Mouse (Mus musculus) layer of hippocampus, postnatal 10 days (tissue): ENCODE measurements around the gene Zfp692. TPM values are rescaled to one million over a fixed set of nuclear protein-coding genes. Genes with fewer than 3 reads are reported as not detected.
"Not testable (repeated sequence)": the region's sequence is repeated elsewhere in the genome, so short reads cannot be mapped to it uniquely, and the experiment has no call there.

Experiments used
- DNase-seq, 2 experiments: peaks; one replicate each; pipeline ENCODE4 v3.0.0; 2021; ENCODE audit warnings: low spot score in 2 of 2
- long read RNA-seq: library from polyadenylated mRNA; stranded (forward); transcript quantifications from one replicate; pipeline ENCODE4 v2.0.0, GENCODE M21; 2023
- total RNA-seq, 2 experiments: library from RNA; stranded (reverse); gene quantifications; 2 replicates each; pipeline ENCODE4 v1.2.3; 2021

The Zfp692 gene
- 10 to 100 TPM; 17.7 to 23.5 TPM for total RNA-seq
- long read RNA-seq, transcript Zfp692-201 (12 exons, 1,860 nt), result major isoform, 6 of 33 reads
- long read RNA-seq, partial matches to known transcripts, result 11 of 33 reads
- long read RNA-seq, other reads (novel, unspliced or antisense), result 14 of 33 reads

DNA sequence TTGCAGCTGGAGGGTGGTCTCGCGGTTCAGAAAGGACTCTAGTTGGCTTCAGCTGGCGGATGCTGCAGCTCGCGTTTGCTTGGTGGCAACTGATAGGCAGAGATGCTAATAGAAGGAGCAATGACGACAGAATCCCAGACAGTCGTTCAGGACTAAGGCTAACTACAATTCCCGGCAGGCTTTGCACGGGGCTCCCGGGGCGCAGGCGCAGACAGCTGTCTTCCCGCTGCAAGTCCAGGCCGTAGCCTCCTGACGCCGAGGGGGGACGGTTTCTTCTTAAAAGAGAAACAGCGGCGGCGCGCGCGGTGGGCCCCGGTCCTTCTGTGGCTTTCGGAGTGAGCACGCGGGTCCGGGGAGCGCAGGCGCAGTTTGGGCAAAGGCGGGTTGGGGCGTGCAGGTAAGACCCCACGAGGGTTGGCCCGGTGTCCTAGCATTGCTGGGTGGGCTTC lies at the start of gene Zfp692:
Gene Zfp692 (plus strand): TSS at position 210 of the 449 bp plus-strand sequence.
- DNase-seq, result peak; percentile 93 to 96

DNA sequence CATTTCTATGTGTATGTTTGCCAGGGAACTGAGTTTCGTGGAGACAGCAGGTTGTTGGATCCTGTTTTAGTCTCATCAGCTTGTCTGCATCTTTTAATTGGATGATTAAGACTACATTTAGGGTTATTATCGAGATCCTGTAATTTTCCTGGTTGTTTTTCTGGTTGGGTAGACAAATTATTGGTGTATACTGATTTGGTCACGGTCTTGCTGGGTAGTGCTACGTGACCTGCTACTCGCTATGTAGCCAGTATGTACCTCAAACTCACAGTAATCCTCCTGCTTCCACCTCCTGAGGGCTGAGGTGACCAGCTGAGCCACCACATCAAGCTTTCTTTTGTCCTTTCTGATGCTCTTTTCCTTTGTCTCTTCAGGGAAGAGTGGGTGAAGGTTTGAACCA lies 49.1 kb upstream of the Zfp692 start:
- no peak for DNase-seq

DNA sequence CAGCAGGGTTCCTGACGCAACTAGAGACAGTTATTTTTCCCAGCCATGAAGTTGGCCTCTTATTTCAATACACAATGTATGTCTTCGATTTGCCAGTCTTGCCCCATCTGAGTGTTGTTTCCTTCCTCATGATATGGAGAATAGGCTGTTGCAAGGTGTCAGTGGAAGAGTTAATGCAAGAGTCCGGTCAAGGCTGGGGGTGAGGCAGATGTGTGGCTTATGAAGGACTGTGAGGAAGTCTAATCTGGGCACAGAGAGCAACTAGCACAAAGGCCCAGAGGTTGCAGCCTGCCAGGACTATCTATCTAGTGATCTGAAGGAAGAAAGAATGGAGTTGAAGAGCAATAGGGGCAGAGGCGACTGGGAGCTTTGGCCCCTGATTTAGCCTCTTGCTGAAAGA lies 46.7 kb upstream of the Zfp692 start:
- no peak for DNase-seq

DNA sequence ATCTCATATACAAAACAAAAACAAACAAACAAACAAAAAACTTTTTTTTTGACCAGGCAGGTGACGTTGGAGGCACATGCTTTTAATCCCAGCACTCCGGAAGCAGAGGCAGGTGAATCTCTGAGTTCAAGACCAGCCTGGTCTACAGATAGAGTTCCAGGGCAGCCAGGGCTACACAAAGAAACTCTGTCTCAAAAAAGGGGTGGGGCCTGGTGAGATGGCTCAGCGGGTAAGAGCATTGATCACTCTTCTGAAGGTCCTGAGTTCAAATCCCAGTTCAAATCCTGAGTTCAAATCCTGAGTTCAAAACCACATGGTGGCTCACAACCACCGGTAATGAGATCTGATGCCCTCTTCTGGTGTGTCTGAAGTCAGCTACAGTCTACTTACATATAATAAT lies 45.0 kb upstream of the Zfp692 start:
- DNase-seq, result no peak

DNA sequence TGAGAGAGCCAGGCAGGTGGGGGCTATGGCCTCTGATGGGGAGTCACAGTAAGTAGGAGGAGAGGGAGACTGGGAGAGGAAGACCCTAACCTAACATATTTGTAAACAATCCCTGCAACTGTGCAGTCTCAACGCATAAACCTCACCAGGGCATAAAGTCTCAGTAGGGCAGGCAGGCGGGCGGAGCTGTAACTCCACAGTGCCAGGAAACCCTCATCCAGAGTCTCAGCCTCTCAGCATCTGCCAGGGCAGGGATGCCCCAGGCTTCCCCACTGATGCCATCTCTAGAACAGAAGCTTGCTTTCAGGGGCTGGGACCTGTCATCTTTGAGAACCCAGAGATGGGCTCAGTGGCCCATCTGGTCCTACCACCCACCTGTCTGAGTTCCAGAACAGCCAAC lies 44.5 kb upstream of the Zfp692 start:
- DNase-seq, result no peak

DNA sequence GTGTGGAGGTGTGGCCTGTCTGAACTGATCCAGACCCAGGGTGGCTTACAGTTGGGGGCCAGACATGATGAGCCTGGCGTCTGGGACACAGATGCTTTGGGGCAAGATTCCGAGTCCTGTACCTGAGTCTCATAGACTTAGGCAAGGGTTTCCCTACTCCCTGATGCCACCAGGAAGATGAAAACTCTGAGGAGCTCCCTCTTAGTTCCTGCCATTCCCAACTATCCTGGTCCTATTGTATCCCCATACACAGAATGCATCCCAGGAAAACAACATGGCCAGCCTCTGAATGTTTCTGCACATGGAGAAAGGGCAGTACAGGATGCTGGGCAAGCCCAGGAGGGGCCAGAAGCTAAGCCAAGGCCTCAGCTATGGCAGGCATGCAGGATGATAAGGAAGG lies 43.4 kb upstream of the Zfp692 start:
- no peak for DNase-seq

DNA sequence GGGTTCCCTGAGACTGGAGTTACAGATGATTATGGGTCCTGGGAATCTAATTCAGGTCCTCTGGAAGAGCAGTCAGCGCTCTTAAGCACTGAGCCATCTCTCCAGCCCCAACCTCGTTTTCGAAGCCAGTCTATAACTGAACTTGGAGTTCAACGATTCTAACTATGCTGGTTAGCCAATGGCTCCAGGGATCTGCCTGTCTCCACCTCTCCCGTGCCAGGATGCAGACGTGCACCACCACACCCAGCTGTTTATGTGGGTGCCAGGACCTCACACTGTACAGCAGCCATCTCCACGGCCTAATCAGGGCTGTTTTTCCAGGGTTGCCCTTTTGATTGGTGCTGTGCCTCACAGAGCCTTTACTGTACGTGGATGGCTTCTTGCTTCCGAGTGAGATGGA lies 42.3 kb upstream of the Zfp692 start:
- no peak for DNase-seq

DNA sequence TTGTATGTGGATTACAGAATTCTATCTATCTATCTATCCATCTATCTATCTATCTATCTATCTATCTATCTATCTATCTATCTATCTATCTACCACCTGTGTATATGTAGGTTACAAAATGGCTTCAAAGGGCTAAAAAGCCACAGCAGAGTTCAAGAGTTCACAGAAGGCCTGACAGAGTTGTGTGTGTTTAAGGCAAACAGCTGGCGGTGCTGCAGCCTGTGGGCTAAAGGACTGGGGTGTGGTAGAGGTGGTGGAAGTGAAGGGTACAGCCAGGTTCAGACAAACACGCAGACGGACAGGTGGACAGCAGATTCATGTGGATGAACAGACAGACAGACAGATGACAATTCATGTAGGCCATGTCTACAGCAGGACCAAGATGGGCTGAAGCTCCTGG lies 38.6 kb upstream of the Zfp692 start:
- no peak for DNase-seq

DNA sequence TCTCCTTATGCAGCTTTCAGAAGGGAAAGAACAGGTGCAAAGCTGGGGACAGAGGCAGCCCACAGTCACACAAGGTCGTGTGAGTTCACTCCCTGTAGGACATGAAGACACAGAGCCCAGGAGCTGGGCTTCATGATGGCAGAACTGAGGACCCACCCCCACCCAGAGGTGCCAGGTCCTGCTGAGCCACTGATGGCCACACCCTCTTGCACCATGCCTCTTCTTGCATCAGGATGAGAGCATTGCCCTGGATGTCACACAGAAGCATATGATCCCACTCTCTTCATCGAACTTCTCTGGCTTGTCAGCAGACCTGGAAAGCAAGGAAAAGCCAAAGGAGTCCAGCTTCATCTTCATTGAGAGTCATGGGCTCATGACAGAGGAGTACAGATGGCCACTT lies 32.3 kb upstream of the Zfp692 start, which contains the start of gene 4930438A08Rik:
Gene 4930438A08Rik (plus strand): TSS at position 228 of the 400 bp plus-strand sequence.
- DNase-seq, result no peak

DNA sequence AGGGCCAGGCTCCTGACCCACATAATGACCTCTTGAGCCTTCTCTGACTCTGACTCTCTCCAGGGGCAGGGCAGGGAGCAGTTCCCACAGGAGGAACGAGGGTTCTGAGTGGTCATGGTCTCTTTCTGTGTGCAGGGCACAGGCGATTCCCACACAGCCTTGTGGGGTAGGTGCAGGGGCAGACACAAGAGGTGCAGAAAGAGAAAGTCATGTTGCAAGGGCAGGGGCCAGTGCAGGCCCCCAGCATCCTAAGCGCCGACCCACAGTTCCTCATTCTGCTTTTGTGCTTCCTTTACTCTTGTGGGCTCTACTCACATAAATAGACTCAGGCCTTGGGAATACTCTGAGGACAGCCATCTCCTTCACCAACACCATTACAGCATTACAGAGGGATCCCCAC lies 31.1 kb upstream of the Zfp692 start:
- DNase-seq, result no peak

DNA sequence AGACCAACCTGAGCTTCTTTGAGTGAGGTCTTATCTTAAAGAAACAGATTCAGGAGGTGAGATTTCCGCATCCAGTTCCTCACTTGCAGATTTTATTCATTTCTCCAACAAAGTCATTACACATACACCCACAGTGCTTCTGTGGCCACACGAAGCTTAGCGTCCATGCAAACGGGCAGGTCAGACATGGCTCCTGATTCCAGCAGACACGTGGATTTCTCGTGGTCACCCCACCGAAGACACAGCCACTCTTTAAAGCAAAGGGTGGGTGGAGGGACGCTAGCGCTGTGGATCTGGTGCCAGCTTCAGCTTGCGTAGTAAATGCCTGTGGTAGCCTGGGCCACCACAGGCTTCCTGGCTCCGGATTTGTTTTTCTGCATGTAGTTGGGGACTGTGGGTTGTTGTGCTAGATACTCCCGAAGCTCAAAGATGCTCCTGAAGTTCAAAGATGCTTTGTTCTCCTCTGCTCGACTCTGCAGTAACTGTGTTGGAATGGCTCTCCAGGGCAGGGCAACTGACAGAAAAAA lies 24.8 kb upstream of the Zfp692 start:
- no peak for DNase-seq

DNA sequence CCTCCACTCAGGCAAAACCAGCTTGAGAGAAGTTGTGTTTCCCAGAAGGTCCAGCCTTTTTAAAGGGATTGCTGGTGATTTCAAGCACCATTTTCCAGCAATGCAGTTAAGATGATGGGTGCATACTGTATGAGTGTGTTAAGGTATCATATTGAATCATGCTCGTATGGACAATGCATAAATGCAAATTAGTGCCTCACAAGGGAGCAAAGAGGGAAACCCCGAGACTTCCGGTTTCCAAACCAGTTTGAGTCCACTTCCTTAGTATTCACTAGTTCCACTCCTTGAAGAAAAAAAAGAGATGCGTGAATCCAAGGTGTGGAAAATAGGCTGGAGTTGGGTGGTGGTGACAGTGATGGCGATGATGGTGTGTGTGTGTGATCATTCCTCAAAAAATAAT lies 24.4 kb upstream of the Zfp692 start:
- DNase-seq, result no peak

DNA sequence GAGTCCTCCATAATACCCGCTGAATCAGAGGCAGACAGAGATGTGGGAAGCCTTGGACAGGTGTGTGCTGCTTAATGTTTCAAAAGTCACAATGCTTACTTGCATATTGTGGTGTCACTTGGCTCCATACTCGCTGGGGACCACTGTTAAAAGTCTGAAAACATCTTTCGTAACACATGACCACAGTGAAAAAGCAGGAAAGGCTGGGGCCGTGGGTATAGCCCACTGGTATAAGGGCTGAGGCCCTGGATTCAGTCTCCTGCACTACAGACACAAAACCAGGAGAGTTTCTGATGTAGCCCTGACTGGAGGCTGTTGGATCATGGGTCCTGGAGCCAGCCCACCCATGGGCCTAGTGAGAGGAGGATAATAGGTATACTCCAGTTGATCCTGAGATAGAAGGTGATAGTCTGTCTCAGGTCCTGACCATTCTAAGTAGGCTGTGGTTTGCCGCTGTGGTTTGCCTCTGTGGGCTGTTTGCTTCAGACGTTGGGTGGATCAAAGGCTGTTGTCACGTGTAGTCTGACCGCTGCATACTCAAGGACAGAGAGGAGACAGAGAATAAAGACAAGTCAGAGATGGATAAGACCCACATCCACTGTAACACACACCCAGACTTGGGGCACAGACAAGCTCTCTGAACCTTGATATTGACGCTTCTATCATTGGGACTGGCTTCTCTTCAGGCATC lies 16.7 kb upstream of the Zfp692 start:
- DNase-seq, result no peak

DNA sequence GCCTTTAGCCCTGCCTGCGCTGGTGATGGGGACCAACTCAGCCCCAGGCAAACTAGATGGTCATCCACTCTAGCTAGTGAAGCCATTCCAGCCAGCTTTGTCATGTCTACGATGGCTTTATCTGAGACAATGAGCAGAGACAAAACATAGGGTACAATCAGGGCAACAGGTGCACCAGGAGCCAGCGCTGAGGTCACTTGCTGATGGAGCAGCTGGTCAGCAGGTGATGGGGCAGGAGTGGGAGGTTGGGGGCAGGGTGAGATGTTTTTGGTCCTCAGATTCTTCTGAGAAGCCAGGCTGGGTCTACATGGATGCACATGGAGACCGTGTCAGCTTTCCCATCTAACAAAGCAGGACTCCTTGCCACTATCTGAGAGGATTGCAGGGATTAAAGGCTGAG lies 16.1 kb upstream of the Zfp692 start:
- DNase-seq, result no peak

DNA sequence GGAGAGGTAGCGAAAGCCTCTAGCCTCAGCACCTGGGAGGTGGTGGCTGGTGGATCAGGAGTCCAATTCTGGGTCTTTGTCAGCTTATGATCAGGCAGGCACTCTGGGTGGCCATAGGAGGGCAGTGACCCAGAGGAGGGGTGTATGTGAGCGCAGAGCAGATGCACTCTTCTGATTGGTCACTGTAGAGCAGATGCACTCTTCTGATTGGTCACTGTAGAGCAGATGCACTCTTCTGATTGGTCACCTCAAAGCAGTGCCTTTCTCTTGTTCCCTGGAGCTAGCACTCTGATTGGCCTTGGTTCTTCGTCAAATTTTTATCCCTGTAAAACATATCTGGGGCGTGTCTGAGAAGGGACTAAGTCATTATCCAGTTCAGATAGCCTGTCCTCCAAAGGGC lies 14.1 kb upstream of the Zfp692 start:
- no peak for DNase-seq

DNA sequence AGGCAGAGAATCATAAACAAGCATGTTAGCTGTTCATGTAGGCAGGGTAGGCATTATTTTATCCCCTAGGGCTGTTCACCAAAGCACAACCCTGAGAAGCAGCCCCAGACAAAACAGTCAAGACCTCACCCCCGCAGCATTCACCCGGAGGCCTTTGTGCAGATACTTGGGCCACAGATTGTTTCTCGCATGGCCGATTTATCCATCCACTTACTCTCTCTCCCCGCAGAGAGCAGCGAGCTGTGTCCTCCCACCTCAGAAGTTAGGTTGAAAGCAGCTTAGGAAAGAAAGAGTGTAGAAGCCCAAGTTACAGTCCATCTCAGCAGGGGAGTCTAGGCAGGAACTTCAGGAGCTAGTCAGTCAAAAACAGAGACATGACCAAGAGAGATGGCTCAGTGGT lies 9.5 kb upstream of the Zfp692 start:
- DNase-seq, result no peak

DNA sequence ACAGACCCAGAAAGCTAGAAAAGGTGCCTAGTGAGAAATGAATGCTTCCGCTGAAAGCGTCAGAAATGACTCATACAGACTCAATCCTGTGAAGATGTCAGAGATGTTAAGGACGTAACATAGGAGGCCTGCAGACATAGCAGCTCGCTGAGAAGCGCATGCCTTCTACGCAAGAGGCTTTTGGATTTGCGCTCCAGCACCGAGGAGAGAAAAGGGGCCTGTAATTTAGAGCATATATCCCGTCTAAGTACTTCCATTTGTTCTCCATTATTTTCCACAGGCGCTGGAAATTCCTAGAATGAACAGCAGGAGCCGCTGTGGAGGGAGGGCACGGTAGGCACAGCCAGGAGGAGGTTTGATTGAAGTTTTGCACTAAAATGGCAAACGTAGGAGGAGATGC lies 5.8 kb upstream of the Zfp692 start:
- DNase-seq, result peak; percentile 86 to 87

DNA sequence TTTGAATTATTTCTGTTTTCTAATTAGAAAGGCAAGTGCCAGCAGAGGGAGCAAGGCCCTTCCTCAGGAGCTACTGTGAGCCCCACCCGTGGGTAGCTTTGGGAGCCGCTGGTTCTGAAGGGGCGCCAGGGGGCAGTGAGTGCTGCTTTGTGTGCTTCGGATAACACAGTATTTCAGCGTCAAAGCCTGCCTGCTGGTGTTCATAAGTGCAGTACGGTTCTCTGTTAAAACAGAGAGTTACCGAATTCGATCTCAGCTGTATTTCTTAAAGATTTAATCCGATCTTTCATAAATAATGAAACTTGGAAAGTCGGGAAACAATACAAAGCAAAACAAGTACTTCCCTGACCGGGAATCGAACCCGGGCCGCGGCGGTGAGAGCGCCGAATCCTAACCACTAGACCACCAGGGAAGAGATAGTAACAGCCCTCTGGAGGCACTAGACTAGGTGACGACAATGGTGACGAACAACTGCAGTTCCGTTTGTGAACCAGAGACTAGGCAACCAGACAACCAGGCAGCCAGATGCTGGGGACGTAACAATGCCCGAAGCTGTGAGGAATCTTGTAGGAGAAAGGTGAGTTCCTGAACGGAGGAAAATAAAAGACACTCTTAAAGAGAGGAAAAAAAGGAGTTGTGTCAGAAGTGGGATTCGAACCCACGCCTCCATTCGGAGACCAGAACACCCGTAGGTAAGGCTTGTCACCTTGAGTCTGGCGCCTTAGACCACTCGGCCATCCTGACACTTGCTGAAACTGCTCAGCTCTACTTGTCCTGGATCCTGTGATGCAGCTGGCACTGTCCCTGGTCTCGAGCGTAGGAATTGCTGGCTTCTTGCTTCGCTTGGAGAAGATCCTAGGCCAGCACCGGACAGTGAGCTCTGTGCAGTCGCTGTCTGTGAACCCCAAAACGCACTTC lies 4.8 kb upstream of the Zfp692 start:
- peak; percentile 99 for DNase-seq

DNA sequence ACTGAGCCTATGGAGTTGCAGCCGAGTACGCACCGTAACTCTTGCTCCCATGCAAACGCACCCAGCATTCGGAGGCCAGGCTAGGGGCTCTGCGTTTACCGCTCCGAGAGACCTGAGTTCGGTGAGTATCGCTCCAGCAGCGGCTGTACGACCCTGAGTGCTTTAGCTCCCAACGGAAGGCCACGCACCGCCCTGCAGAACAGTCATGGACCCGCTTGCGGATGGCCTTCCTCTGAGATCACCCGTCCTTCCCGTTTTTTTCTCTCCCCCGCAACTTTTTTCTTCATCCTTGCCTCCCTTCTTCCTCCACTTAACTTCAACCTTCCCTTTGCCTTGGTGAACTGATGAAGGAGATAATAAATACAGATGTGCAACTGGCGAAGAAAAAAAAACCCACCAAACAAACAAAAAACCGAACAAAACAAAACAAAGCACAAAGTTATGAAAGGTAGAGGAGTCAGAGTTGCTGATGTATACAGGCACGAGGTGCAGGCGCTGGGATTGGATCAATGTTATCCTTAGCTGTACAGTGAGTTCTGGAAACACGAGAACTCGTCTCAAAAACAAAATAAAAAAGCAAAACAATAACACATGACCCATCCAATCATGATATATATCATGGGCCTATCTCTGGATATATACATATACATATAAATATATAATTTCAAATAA lies 4.0 kb upstream of the Zfp692 start:
- no peak for DNase-seq

DNA sequence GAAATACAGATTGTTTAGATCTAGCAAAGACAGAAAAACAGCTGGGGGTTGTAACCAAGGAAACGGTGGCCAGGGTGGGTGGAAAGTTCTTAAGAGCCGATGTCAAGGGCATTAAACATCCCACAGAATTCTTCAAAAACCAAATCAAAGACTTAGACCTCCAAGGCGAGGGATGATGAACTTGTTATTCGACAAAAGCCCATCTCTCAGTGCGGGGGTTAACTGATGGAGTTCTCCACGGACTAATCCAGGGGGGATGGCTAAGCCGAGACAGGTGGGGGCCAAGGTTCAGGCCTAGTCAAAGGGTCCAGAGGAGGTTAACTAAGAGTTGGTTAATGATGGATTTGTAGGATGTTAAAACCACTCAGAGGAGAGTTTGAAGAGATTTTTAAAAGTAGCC lies 3.3 kb upstream of the Zfp692 start:
- no peak for DNase-seq

DNA sequence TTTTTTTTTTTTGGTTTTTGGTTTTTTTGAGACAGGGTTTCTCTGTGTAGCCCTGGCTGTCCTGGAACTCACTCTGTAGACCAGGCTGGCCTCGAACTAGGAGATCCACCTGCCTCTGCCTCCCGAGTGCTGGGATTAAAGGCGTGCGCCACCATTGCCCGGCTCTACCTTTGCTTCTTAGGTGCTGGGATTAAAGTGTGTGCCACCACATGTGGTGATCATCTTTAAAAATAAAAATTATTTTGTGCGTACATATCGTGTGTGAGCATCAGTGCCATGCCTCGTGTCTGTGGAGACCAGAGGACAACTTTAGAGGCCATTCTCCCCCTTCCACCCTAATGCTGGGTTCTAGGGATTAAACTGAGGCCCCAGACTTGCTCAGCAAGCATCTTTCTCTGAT lies 1.6 kb upstream of the Zfp692 start:
- DNase-seq, result not testable (repeated sequence)
